Mouse (Mus musculus) right cerebral cortex, postnatal 14 days (tissue): ENCODE data around the gene Itpr1.

Experiments
- DNase-seq: peaks from one replicate; pipeline ENCODE4 v3.0.0; 2022

The Itpr1 gene

GRCm38 (mm10) chr6:108214294-108214925, 1.5 kb downstream of the Itpr1 start:
- DNase-seq, result no peak

- no peak for DNase-seq
Measured at GRCm38 (mm10) chr6:108216091-108216490, 3.2 kb downstream of the Itpr1 start.

GRCm38 (mm10) chr6:108216832-108217231, 3.9 kb downstream of the Itpr1 start:
- no peak for DNase-seq

- DNase-seq, result no peak
Measured at GRCm38 (mm10) chr6:108217987-108218386, 5.1 kb downstream of the Itpr1 start.

- DNase-seq, result no peak
Measured at GRCm38 (mm10) chr6:108222435-108222834, 9.5 kb downstream of the Itpr1 start.

GRCm38 (mm10) chr6:108222875-108223274, 10.0 kb downstream of the Itpr1 start:
- no peak for DNase-seq

- no peak for DNase-seq
Measured at GRCm38 (mm10) chr6:108224361-108224760, 11.5 kb downstream of the Itpr1 start.

- no peak for DNase-seq
Measured at GRCm38 (mm10) chr6:108225027-108225426, 12.1 kb downstream of the Itpr1 start.

- DNase-seq, result no peak
Measured at GRCm38 (mm10) chr6:108226230-108226629, 13.3 kb downstream of the Itpr1 start.

- no peak for DNase-seq
Measured at GRCm38 (mm10) chr6:108227461-108227860, 14.6 kb downstream of the Itpr1 start.

GRCm38 (mm10) chr6:108228048-108228447, 15.2 kb downstream of the Itpr1 start:
- DNase-seq, result no peak

GRCm38 (mm10) chr6:108228601-108229000, 15.7 kb downstream of the Itpr1 start:
- DNase-seq, result no peak

- DNase-seq, result no peak
Measured at GRCm38 (mm10) chr6:108230608-108231007, 17.7 kb downstream of the Itpr1 start.

GRCm38 (mm10) chr6:108231892-108232710, 19.2 kb downstream of the Itpr1 start:
- DNase-seq, result no peak

GRCm38 (mm10) chr6:108233070-108233469, 20.2 kb downstream of the Itpr1 start:
- no peak for DNase-seq

- DNase-seq, result no peak
Measured at GRCm38 (mm10) chr6:108234536-108234935, 21.6 kb downstream of the Itpr1 start.

- no peak for DNase-seq
Measured at GRCm38 (mm10) chr6:108235680-108236123, 22.8 kb downstream of the Itpr1 start.

- DNase-seq, result no peak
Measured at GRCm38 (mm10) chr6:108236411-108236921, 23.6 kb downstream of the Itpr1 start.

GRCm38 (mm10) chr6:108236996-108237395, 24.1 kb downstream of the Itpr1 start:
- DNase-seq, result no peak

GRCm38 (mm10) chr6:108237585-108237984, 24.7 kb downstream of the Itpr1 start:
- DNase-seq, result no peak

GRCm38 (mm10) chr6:108238011-108238410, 25.1 kb downstream of the Itpr1 start:
- no peak for DNase-seq

GRCm38 (mm10) chr6:108239056-108239455, 26.2 kb downstream of the Itpr1 start:
- no peak for DNase-seq

- DNase-seq, result no peak
Measured at GRCm38 (mm10) chr6:108240004-108240403, 27.1 kb downstream of the Itpr1 start.

GRCm38 (mm10) chr6:108240754-108241153, 27.9 kb downstream of the Itpr1 start:
- no peak for DNase-seq
